Mouse (Mus musculus) embryonic stem cell, embryonic (primary cell): ENCODE data around the gene Kcnk18.

Source experiments
- CTCF ChIA-PET, 4 experiments: fragments of 300-600 bp in 2 of 4; fragments of 350-600 bp in 2 of 4; sonication (Branson Sonifier 250); formaldehyde crosslinking; loops; one replicate each; lab custom pipeline; 2022; ENCODE audit warnings: inconsistent platforms in 2 of 4; lab: Charles Lee
- POLR2A ChIA-PET, 4 experiments: fragments of 300-600 bp in 2 of 4; fragments of 350-600 bp in 2 of 4; sonication (Branson Sonifier 250); formaldehyde crosslinking; loops; one replicate each; lab custom pipeline; 2022; ENCODE audit warnings: antibody characterized with exemption in 4 of 4, inconsistent platforms in 1 of 4; lab: Charles Lee

Gene Kcnk18

GRCm38 (mm10) chr19:59259633-59260032, 40.6 kb downstream of the Kcnk18 start:
- POLR2A ChIA-PET: interaction anchor here in 3 of 4 experiments (1.1 to 2.1 kb wide), 3 partner anchors 10 to 20 kb away, joined by 3 to 8 read pairs (median 4); no protein-coding TSS in a partner anchor
- CTCF ChIA-PET: interaction anchor here (0.6 to 3.8 kb wide), 7 partner anchors 16 to 677 kb away, joined by 3 to 20 read pairs (median 4); no protein-coding TSS in a partner anchor

GRCm38 (mm10) chr19:59260718-59261442, 41.9 kb downstream of the Kcnk18 start, which contains the start of gene Slc18a2:
Slc18a2 (plus strand) TSS chr19:59260896.
- ChIA-PET POLR2A (interaction anchor here (0.7 to 2.1 kb wide), 6 partner anchors 8 to 56 kb away, joined by 3 to 8 read pairs (median 3); no protein-coding TSS in a partner anchor), CTCF (interaction anchor here in 3 of 4 experiments (0.6 to 3.8 kb wide), 5 partner anchors 21 to 1103 kb away, joined by 3 to 20 read pairs (median 4); no protein-coding TSS in a partner anchor)

- ChIA-PET CTCF (interaction anchor here in 2 of 4 experiments (2.7 to 3.8 kb wide), 2 partner anchors 22 kb away, joined by 13 to 20 read pairs; no protein-coding TSS in a partner anchor), POLR2A (interaction anchor here in 2 of 4 experiments (0.6 to 2.1 kb wide), 3 partner anchors 8 to 820 kb away, joined by 3 to 8 read pairs (median 4); no protein-coding TSS in a partner anchor)
These were observed 42.6 kb downstream of the Kcnk18 start for GRCm38 (mm10) chr19:59261604-59262003.

GRCm38 (mm10) chr19:59263171-59263570, 44.2 kb downstream of the Kcnk18 start:
- POLR2A ChIA-PET: interaction anchor here in 2 of 4 experiments (0.6 to 1.6 kb wide), 3 partner anchors 10 to 461 kb away, joined by 3 to 4 read pairs (median 4); partner anchors contain the start of gene Pdzd8 (in 1 of the 2)
- CTCF ChIA-PET: interaction anchor here in 3 of 4 experiments (0.6 to 3.8 kb wide), 4 partner anchors 23 to 74 kb away, joined by 3 to 20 read pairs (median 6); no protein-coding TSS in a partner anchor

- POLR2A ChIA-PET: interaction anchor here in 1 of 4 experiments (1.5 to 2.0 kb wide), 2 partner anchors 8 to 11 kb away, joined by 3 to 8 read pairs; no protein-coding TSS in a partner anchor
- CTCF ChIA-PET: interaction anchor here in 2 of 4 experiments (0.9 to 1.3 kb wide), 3 partner anchors 25 to 26 kb away, joined by 3 to 6 read pairs (median 3); no protein-coding TSS in a partner anchor
These were observed 46.0 kb downstream of the Kcnk18 start for GRCm38 (mm10) chr19:59264838-59265532.

- POLR2A ChIA-PET: interaction anchor here in 1 of 4 experiments (2.0 kb wide), 1 partner anchor 10 kb away, joined by 8 read pairs; no protein-coding TSS in a partner anchor
- CTCF ChIA-PET: interaction anchor here in 2 of 4 experiments (0.9 to 1.1 kb wide), 2 partner anchors 26 to 27 kb away, joined by 3 read pairs; no protein-coding TSS in a partner anchor
These were observed 46.9 kb downstream of the Kcnk18 start for GRCm38 (mm10) chr19:59265907-59266306.

- POLR2A ChIA-PET: no interaction called here
- CTCF ChIA-PET: interaction anchor here in 1 of 4 experiments (1.3 to 1.4 kb wide), 2 partner anchors 28 to 188 kb away, joined by 3 to 5 read pairs; no protein-coding TSS in a partner anchor
These were observed 48.5 kb downstream of the Kcnk18 start for GRCm38 (mm10) chr19:59267417-59267963.

GRCm38 (mm10) chr19:59273190-59273589, 54.2 kb downstream of the Kcnk18 start:
- ChIA-PET POLR2A (interaction anchor here in 1 of 4 experiments (0.6 to 1.4 kb wide), 2 partner anchors 9 to 384 kb away, joined by 3 to 6 read pairs; no protein-coding TSS in a partner anchor), CTCF (interaction anchor here in 1 of 4 experiments (1.2 kb wide), 1 partner anchor 33 kb away, joined by 3 read pairs; no protein-coding TSS in a partner anchor)

- ChIA-PET POLR2A (interaction anchor here in 1 of 4 experiments (2.0 kb wide), 1 partner anchor 10 kb away, joined by 8 read pairs; no protein-coding TSS in a partner anchor), CTCF (interaction anchor here in 2 of 4 experiments (1.0 kb wide), 2 partner anchors 37 kb away, joined by 3 to 4 read pairs; no protein-coding TSS in a partner anchor)
These were observed 57.3 kb downstream of the Kcnk18 start for GRCm38 (mm10) chr19:59276354-59276753.

- POLR2A ChIA-PET: interaction anchor here in 2 of 4 experiments (0.5 to 2.2 kb wide), 3 partner anchors 9 to 307 kb away, joined by 3 to 7 read pairs (median 4); no protein-coding TSS in a partner anchor
- CTCF ChIA-PET: interaction anchor here in 1 of 4 experiments (0.7 kb wide), 1 partner anchor 41 kb away, joined by 4 read pairs; no protein-coding TSS in a partner anchor
These were observed 61.8 kb downstream of the Kcnk18 start for GRCm38 (mm10) chr19:59280841-59281240.

GRCm38 (mm10) chr19:59282001-59282400, 63.0 kb downstream of the Kcnk18 start:
- CTCF ChIA-PET: no interaction called here
- POLR2A ChIA-PET: no interaction called here
